Comparison of ENCODE assay signal across 19 mouse cellular contexts in the genomic region with DNA sequence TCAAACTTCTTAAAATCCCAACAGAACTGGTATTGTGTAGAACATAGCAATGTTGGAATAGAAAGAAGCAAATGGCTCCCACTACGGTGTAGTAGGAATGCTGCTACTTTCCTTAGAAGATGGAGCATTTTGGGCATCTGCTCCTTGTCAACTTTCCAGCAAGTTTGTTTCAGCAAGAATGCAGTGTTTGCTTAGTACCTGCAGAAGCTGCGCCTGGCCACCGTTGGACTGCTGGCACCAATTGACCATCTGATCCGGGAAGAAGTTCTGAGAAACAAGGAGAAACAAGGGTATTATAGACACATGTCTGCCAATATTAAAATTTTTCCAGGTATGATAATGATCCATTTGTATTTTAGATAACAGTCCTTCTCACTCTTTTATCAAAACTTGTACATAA. TPM values are rescaled to one million over a fixed set of nuclear protein-coding genes. Genes with fewer than 3 reads are reported as not detected.
"Had no signal": no experiment of that assay in that cellular context is flagged by ENCODE, and none has a peak within 500 bp of the region (broad histone marks: within the 10 kb centered on the region; RNA-seq: fewer than 3 reads in every experiment).

No protein-coding gene starts in this region.

- H3K4me1 ChIP-seq: midbrain, embryonic 15.5 days had no signal

- H3K4me3 ChIP-seq: lung, embryonic 15.5 days; megakaryocyte, embryonic 14.5 days; midbrain, embryonic 13.5 days; midbrain, embryonic 15.5 days; neural tube, embryonic 12.5 days; stomach, embryonic 15.5 days had no signal

- H3K9me3 ChIP-seq: lung, embryonic 15.5 days; megakaryocyte, embryonic 14.5 days; midbrain, embryonic 13.5 days; midbrain, embryonic 15.5 days; neural tube, embryonic 12.5 days; stomach, embryonic 15.5 days had no signal

- ATAC-seq: lung, postnatal 0 days; midbrain, embryonic 13.5 days; midbrain, embryonic 15.5 days had no signal

- DNase-seq: lung, adult 2 months; lung, postnatal 14 days; lung, postnatal 36 days; right cerebral cortex, postnatal 14 days; thymus, adult 2 months; thymus, postnatal 25 days; thymus, postnatal 4 days had no signal

- H3K27ac ChIP-seq: lung, embryonic 15.5 days; macrophage; midbrain, embryonic 13.5 days; midbrain, embryonic 15.5 days; neural tube, embryonic 12.5 days; stomach, embryonic 15.5 days; stomach, postnatal 0 days had no signal

- H3K4me2 ChIP-seq: lung, embryonic 15.5 days; midbrain, embryonic 11.5 days; midbrain, embryonic 13.5 days; midbrain, embryonic 15.5 days; neural tube, embryonic 12.5 days; stomach, embryonic 15.5 days had no signal

- H3K9ac ChIP-seq: lung, embryonic 15.5 days; midbrain, embryonic 13.5 days; midbrain, embryonic 15.5 days; neural tube, embryonic 12.5 days; stomach, embryonic 15.5 days had no signal

- H3K27me3 ChIP-seq: lung, embryonic 15.5 days; megakaryocyte, embryonic 14.5 days; midbrain, embryonic 13.5 days; midbrain, embryonic 15.5 days; stomach, embryonic 15.5 days had no signal

RNA-seq across cellular contexts. Expression of a gene that starts 47.8 kb away (rescaled TPM):
- total RNA-seq: megakaryocyte progenitor cell, adult 5-6 weeks; monocyte, adult 5-6 weeks had no signal
- polyA plus RNA-seq: macrophage had no signal
